ENCODE assay signal across 7 mouse cellular contexts in the genomic region with DNA sequence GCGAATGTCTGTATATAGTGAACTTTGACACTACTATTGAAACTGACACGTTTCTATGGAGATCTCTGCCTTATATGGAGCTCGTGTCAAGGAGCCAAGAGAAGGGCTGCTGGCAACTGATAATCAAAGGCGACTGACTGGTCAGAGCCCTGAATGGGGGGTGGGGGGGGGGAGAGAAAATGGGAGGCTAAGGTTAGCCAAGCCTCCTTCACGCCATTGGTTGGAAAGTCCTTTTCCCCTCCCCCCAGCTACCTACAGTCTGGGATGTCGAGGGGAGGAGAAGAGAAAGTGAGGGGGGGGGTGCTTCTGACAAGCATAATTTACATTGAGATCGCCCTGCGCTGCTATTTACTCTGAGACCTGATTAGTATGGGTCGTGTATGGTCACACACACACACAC. TPM values are rescaled to one million over a fixed set of nuclear protein-coding genes. Genes with fewer than 3 reads are reported as not detected.
DNase-seq lines count a peak whose midpoint lies in the region; ATAC-seq lines count a peak whose summit lies in the region.

No protein-coding gene starts in this region.

- DNase-seq in A20 (ENCODE audit: low read depth, low spot score) (peak; percentile 86), MEL-GATA-1-ER (ENCODE audit: extremely low read depth, low read depth) (peak; percentile 95)
- peak; percentile 64 to 66 for DNase-seq in cerebellum, postnatal 36 days
- peak; percentile 93 for DNase-seq in hindbrain, embryonic 10.5 days (ENCODE audit: low spot score)
- no peak for DNase-seq in liver, embryonic 11.5 days (ENCODE audit: low spot score)
- DNase-seq in retina, embryonic 14.5 days (ENCODE audit: low spot score): peak; percentile 98
- DNase-seq in testis, postnatal 10 days (ENCODE audit: low spot score): no peak

- H3K4me3 ChIP-seq in hindbrain, embryonic 10.5 days: peak overlapping the region; percentile 97
- H3K4me3 ChIP-seq in liver, embryonic 11.5 days (ENCODE audit: low read depth, low read length): peak overlapping the region; percentile 5; the same call in 1 of the 2 replicates

- H3K36me3 ChIP-seq in hindbrain, embryonic 10.5 days: peaks cover 13% of the 10 kb centered on the region
- H3K36me3 ChIP-seq in liver, embryonic 11.5 days (ENCODE audit: control insufficient read depth, insufficient read depth, low read length): no peaks in the 10 kb centered on the region

- peak overlapping the region; percentile 100 for H3K27ac ChIP-seq in hindbrain, embryonic 10.5 days
- H3K27ac ChIP-seq in liver, embryonic 11.5 days (ENCODE audit: low read depth, low read length): no peak overlapping the region

- WGBS in hindbrain, embryonic 10.5 days: 0% methylated on average over 9 of the region's 9 CpGs
- WGBS in liver, embryonic 11.5 days: 0% methylated on average over 9 of the region's 9 CpGs

- H3K27me3 ChIP-seq in hindbrain, embryonic 10.5 days (ENCODE audit: insufficient read depth, poor library complexity, severe bottlenecking): peaks cover 5% of the 10 kb centered on the region
- H3K27me3 ChIP-seq in liver, embryonic 11.5 days (replicated peaks; ENCODE audit: control insufficient read depth, insufficient read depth, low read length): peaks cover 86% of the 10 kb centered on the region

- H3K9me3 ChIP-seq in hindbrain, embryonic 10.5 days: no peaks in the 10 kb centered on the region
- no peaks in the 10 kb centered on the region for H3K9me3 ChIP-seq in liver, embryonic 11.5 days (ENCODE audit: control insufficient read depth, low read length)

- peak overlapping the region; percentile 51 for H3K4me2 ChIP-seq in liver, embryonic 11.5 days

- H3K9ac ChIP-seq in liver, embryonic 11.5 days (ENCODE audit: low read depth, low read length): no peak overlapping the region

- peak; percentile 37 for ATAC-seq in liver, embryonic 11.5 days (replicated peaks; ENCODE audit: low FRiP score)

- H3K4me1 ChIP-seq in hindbrain, embryonic 10.5 days (replicated peaks): peaks cover 23% of the 10 kb centered on the region
- no peaks in the 10 kb centered on the region for H3K4me1 ChIP-seq in liver, embryonic 11.5 days (replicated peaks; ENCODE audit: control insufficient read depth, insufficient read depth, low read length)

RNA-seq across cellular contexts. Expression of a gene that starts 0.8 kb away (rescaled TPM):
- 69.0 and 74.0 TPM in 2 replicates for polyA plus RNA-seq in hindbrain, embryonic 10.5 days (2016; fragmentation: Nextera tagmentation; extraction: Ambion mirVana)
- polyA plus RNA-seq in liver, embryonic 11.5 days (2014; fragmentation: Nextera tagmentation; extraction: Ambion mirVana): 6.1 and 6.5 TPM in 2 replicates

Comparison
In these comparisons a context has a peak if more than half of its experiments do, and no peak if none do; other contexts are left out.
1. DNase-seq: peak in A20 (single experiment), MEL-GATA-1-ER (single experiment), cerebellum, postnatal 36 days (2 of 2), hindbrain, embryonic 10.5 days (single experiment) and retina, embryonic 14.5 days (single experiment); none in liver, embryonic 11.5 days (single experiment) and testis, postnatal 10 days (single experiment).